Mouse (Mus musculus): ENCODE data around the gene Cnot2.
"Not testable (repeated sequence)": the region's sequence is repeated elsewhere in the genome, so short reads cannot be mapped to it uniquely, and the experiment has no call there.

Cnot2 gene

DNA sequence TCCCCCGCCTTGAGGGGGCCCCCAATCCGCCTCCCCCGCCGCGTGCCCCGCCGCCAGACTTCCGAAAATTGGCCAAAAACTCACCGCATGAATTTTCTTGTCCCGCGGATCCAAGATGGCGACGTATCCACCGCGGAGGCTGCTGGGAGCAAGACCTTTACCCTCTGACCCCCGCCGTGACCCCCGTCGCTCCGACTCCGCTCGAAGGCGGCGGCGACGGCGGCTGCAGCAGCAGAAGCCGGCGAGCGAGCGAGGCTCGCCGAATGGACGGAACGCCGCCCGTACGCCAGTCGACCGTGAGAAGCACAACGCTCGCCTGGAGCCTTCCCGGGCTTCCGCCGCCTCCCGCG, at the start of gene Cnot2:
Gene Cnot2, minus strand, starts transcription at position 143 of the 350 bp plus-strand sequence.
- in situ Hi-C loops (cut with MboI, MseI), result loop anchor here (25.0 kb wide), 1 partner anchor 1219 kb away; the partner anchor contains the start of gene Tmem19

DNA sequence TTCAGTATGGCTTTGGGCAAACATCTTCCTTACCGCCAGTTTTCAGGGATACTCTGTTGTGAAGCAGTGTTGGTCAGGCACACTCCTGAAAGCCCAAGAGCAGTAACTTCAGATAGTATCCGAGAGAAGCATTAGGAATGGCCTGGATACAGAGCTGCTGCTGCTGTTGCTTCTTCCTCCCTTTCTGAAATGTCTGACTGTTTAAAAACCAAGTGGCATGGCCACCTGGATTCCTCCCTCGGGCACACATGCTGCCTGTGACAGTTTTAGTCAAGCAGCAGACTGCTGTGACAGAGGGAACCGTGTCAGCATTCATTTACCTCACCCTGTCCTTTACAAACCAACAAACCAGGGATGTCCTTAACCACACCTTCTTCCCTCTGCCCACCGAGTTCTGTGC, 47.6 kb upstream of the Cnot2 start:
- in situ Hi-C loops (cut with MboI, MseI), result no loop called here

DNA sequence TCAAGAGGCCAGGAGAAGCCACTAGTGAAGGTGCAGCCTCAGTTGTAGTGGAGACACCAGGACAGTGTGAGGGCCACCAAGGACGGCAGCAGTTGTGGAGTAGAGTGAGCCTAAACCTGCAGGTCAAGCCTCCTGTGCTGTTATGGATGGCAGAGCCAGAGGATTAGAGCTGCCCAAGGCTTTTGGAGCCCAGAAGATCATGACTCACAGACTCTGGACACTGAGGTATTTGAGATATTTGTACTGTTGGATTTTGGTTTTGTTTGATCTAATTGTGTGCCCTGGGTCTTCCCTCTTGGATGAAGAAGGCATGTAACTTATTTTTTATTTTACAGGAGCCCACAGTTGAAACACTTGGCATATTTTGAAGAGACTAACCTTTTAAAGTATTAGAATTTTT, 44.7 kb upstream of the Cnot2 start:
- in situ Hi-C loops (cut with MboI, MseI), result no loop called here

DNA sequence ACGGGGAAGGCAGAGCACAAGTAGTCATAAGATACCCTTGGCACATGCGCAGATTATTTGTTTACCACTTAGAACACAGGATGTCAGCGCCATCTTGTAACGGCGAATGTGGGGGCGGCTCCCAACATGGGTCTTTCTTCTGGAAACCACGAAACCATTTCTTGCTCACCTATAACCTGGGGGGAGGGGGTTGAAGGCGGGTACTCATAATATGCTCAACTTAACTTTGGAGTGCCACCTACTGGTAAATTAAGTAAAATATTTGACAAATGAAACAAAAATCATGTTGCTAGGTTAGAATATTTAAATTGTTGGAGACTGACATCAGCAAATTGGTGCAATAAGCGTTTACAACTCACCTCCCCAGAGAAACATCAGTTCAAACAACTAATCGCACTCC, 31.9 kb upstream of the Cnot2 start:
- in situ Hi-C loops (cut with MboI, MseI), result not testable (repeated sequence)

DNA sequence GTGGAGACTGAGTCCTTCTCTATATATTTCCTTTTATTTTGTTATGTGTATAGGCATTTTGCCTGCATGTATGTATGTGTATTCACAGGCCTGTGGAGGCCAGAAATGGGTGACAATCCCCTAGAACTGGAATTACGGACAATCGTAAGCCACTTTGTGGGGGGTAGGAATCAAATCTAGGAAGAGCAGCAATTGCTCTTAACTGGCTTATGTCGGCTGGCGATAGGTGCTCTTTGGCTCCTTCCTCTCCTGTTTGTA, 23.5 kb upstream of the Cnot2 start:
- in situ Hi-C loops (cut with MboI, MseI), result loop anchor here (10.0 kb wide), 1 partner anchor 900 kb away; no protein-coding TSS in a partner anchor

DNA sequence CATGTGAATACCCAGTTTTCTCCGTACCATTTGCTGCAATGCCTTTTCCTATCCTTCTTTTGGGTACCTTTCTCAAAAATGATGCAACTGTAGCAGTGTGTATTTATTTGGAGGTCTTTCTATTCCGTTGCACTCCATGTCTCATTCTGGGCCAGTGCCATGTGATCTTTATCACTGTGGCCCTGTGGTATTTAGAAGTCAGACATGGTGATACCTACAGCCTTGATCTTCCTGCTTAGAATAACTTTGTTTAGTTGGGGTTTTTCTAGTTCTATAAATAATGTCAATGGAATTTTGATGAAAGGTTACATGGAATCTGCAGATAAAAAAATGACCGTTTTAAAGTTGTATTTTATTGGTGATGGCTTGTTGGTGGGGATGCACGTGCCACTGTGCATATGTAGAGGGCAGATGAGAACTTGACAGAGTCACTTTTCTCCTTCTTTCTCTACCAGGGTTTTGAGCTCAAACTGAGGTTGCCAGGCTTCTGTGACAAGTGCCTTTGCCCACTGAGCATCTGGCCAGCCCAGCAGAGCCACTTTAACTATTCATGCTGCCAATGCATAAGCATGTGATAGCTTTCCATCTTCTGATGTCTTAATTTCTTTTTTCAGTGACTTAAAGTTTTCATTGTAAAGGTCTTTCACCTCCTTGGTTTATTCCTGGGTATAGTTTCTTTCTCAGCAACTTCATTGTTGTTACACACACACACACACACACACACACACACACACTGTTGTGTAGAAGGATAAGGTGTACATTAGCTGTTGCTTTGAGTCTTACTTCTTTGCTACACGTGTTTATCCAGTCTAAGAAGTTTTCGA, 23.0 kb upstream of the Cnot2 start:
- in situ Hi-C loops (cut with MboI, MseI), result loop anchor here (10.0 kb wide), 1 partner anchor 899 kb away; no protein-coding TSS in a partner anchor

DNA sequence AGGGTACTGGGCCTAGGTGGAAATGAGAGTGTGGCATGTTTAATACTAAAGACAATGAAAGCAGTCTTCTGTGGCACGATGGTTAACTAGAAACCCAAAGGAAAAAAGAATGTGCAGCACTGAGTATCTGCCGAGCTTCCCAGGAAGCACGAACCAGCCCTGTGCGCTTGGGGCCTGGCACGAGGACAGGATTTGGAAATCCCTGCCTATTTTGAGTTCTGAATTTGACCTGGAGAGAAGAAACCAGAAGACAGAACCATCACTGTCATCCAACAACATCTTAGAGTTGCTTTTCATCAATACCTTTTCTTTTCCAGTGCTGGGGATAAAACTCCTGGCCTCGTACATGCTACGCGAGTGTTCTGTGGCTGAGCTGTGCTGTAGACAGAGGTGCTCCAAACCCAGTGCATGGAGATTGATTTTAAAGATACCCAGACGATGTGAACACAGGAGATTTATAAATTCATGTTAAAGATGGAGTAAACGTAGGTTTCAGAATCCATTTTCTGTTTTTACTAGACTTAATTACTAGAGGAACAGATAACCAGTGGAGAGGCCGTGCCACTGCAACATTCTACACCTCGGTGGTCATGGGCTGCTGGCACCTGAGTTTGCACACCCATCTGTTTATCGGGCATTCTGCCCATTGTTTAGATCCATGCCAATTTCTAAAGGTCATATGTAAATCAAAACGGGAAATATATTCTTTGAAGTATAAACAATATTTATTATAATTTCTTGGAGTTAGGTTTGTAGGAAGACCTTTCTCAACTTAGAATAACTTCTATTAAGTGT, 17.9 kb upstream of the Cnot2 start:
- in situ Hi-C loops (cut with MboI, MseI), result loop anchor here (25.0 kb wide), 1 partner anchor 1237 kb away; the partner anchor contains the start of gene Tmem19

DNA sequence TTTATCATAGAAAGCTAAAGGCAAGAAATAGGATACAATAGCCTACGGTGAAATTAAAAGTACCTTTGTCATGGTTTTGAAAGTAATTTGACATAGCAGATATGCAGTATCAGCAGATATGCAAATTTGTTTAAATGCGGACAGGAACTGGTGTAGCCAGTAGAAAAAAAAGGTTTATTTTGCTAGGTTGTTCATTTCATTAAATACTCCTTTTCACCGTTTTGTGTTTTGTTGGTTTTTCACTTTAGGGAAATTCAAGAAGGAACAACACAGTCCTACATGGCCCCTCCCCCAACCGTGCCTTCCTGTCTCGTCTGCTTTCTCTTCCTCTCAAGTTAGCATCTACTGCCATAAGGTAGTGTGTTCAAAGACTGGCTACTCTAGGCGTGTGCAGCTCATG, 1.4 kb upstream of the Cnot2 start:
- in situ Hi-C loops (cut with MboI, MseI), result loop anchor here (25.0 kb wide), 1 partner anchor 1220 kb away; the partner anchor contains the start of gene Tmem19

DNA sequence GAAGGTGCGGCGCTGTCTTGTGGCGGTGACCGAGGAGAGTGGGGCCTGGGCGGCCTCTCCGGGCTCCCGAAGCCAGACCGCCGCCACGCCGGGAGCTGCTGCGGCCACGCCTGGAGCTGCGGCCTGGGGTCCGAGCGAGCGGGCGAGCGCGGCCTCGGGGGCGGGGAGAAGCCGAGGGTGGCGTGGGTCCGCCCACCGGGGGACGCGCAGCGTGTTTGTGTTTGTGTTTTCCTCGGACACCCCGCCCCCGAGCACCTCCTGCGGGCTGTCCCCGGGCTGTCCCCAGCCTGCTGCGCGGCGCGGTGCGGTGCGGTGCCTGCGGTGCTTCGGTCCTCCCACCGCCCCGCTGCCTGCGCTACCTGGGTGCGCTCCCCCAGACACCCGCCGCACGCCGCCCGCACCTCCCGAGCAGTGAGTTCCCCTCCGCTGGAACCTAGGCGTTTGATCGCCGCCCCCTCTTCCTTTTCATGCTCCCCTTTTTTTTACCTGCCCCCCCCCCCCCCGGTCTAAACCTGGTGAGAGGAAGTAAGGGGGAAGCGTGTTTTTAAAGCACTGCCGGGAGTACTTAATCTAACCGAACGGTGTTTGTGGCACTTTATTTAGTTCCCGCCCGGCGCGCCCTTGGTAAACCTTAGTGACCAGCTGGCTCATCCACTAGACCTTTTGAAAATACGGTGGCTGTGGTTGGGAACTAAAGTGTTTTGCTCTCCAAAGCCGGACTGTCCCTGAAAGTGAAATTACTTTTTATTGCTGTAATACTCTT, 589 bp upstream of the Cnot2 start:
- in situ Hi-C loops (cut with MboI, MseI), result loop anchor here (25.0 kb wide), 1 partner anchor 1220 kb away; the partner anchor contains the start of gene Tmem19

DNA sequence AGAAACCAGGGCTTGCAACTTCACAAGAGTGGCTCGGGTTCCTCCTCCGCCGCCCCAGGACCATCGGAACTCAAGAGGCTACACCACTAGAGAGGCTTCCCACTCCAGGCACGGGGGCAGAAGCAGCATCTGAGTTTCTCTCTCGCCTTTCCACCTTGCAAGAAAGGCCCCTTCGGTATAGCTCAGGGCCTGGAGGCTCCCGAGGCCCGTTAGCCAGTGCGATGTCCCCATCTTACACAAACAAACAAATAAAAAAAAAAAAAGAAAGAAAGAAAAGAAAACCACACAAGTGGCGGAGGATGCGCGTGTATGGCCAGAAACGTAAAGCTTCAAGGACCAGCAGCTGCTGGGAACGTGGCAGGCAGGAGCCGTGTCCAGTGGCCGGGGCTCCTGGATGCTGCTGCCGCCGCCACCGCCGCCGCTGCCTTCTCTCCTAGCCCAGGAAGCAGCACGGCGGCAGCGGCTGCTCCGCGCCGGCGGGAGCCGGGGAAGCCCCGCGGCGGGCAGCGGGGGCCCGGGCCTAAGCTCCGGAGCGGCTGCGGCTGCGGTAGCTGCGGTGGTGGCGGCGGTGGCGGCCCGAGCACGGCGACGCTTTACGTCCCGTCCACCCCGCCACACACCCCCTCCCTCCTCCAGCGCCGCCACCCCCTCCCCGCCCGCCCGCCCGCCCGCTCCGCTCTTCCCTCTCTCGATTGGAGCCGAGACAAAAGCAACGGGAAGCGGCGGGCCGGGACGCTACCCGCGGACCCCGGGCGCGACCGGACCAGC, 536 bp downstream of the Cnot2 start:
- in situ Hi-C loops (cut with MboI, MseI), result loop anchor here (25.0 kb wide), 1 partner anchor 1218 kb away; the partner anchor contains the start of gene Tmem19

DNA sequence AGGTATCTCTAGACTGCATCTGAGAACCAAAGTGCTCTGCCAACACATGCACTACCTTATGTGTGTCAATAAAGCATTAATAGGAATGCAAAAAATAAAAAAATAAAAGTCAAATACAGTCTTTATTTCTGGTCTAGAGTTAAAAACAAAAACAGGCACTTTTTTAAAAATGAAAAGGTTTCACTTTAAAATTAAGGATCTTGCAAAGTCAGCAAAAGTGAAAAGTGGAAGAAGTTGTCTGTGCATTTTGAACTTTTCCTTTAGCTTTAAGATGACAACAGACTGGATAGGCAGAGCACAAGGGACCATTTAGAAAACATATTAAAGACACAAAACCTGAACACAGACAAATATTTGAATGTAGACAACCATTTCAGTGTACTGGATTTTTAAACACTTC, 1.8 kb downstream of the Cnot2 start:
- in situ Hi-C loops (cut with MboI, MseI), result loop anchor here (5.0 to 25.0 kb wide), 2 partner anchors 92 to 1217 kb away; partner anchors contain the start of gene Tmem19

DNA sequence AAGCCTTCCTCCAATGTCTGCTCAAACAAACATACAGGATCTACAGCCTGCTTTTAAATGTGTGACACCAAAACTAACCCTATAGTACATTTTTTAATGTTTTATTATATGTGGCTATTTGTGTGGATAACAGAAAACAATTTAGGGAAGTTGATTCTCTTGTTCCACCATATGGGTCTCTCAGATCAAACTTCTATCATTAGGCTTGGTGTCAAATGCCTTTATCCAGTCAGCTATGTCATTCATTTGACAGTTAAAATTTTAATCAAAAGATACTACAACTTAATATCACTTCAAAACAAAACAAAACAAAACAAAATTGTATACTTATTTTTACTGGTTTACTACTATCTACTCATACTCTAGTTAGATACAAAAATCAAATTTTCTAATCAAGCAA, 2.9 kb downstream of the Cnot2 start:
- in situ Hi-C loops (cut with MboI, MseI), result loop anchor here (5.0 to 25.0 kb wide), 2 partner anchors 91 to 1216 kb away; partner anchors contain the start of gene Tmem19

DNA sequence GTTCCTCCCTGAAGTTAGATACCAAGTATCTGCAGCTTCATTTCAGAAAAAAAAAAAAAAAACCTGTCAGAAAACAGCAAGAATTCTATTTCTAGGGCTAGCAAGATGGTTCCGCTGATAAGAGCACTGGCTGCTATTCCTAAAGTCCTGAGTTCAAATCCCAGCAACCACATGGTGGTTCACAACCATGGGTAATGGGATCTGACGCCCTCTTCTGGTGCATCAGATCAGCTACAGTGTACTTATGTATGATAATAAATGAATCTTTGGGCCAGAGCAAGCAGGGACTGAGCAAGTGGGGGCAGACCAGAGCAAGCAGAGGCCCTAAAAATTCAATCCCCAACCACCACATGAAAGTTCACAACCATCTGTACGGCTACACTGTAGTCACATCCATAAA, 4.1 kb downstream of the Cnot2 start:
- in situ Hi-C loops (cut with MboI, MseI), result loop anchor here (5.0 to 25.0 kb wide), 2 partner anchors 90 to 1215 kb away; partner anchors contain the start of gene Tmem19

DNA sequence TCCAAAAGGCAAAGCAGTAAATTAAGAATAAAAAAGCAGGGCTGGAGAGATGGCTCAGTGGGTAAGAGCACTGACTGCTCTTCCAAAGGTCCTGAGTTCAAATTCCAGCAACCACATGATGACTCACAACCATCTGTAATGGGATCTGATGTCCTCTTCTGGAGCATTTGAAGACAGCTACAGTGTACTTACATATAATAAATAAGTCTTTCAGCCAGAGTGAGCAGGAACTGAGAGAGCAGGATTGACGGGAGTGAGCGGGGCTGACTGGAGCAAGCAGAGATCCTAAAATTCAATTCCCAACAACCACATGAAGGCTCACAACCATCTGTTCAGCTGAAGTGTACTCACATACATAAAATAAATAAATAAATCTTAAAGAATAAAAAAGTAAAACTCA, 5.2 kb downstream of the Cnot2 start:
- in situ Hi-C loops (cut with MboI, MseI), result loop anchor here (5.0 to 25.0 kb wide), 2 partner anchors 89 to 1214 kb away; partner anchors contain the start of gene Tmem19

DNA sequence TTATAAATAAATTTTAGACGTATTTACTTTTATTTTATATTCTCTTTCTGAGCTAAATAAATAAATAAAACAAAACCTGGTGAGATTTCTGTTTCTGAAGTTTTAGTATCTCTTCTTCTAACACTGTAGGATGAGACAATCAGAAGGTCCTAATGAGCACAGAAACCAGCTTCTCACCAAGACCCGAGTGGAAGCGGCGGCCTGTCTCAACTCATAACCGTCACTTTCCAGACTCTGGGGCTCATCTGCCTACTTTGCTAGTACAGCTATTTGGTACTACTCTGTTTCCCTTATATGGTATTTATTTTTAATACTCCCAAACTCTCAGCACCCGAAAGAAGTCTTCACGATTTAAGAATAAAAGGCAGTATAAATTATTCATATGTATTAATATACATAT, 10.8 kb downstream of the Cnot2 start:
- in situ Hi-C loops (cut with MboI, MseI), result loop anchor here (25.0 kb wide), 1 partner anchor 1092 kb away; no protein-coding TSS in a partner anchor

DNA sequence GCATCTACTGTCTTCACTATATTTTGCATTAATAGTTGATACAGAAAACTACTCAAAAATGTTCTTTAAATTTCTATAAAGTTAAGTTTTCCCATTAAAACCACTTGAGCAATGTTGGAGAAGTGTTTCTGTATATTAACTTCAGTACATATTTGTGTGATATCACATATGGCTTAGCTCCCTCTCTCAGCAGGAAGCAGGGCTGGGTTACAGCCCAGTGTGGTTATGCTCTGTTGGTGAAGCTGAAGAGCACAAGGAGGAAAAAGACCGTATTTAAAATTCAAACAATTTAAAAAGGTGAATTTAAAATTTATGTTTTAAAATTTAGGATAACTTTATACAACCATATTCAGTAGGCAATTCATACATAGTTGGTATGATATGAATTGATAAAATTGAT, 12.8 kb downstream of the Cnot2 start:
- in situ Hi-C loops (cut with MboI, MseI), result loop anchor here (25.0 kb wide), 1 partner anchor 1094 kb away; no protein-coding TSS in a partner anchor

DNA sequence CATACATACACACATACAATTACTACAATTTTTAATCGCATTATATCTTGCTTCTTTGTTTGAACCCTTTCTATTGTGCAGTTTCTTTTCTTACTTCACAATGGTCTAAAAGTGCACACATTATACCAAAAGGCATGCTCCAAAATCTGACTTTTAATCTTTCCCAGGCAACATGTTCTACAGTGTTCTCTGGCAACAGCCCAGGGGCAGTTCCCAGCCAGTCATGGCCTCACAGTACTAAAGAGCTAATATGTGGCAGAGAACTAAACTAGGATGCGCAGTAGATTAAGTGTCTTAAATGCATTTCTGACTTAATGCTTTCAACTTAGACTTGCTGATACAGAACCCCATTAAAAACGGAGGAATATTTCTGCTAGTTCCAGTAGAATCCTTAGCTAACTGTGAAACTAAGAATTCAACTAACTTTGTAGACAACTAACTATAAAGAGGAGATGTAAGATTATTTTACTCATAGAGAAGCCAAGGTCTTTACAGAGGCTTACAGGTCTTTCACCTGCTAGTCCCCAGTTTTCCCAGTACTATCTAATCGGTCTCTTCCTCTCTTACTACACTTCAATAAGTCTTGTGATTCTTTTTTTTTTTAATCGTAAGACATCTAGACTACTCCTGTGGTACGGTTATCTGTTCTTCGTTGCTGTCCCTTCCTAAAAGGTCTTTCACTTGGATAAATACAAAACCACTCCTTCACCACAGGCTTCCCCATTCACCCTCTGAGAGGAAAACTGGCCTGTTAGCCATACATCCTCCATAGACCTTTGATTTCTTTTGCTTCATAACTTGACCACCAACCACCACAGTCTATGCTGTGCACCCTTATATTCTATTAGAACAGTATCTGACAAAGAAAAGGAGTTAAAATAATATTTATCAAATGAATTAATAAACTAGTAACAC, 13.6 kb downstream of the Cnot2 start:
- in situ Hi-C loops (cut with MboI, MseI), result loop anchor here (25.0 kb wide), 1 partner anchor 1095 kb away; no protein-coding TSS in a partner anchor

DNA sequence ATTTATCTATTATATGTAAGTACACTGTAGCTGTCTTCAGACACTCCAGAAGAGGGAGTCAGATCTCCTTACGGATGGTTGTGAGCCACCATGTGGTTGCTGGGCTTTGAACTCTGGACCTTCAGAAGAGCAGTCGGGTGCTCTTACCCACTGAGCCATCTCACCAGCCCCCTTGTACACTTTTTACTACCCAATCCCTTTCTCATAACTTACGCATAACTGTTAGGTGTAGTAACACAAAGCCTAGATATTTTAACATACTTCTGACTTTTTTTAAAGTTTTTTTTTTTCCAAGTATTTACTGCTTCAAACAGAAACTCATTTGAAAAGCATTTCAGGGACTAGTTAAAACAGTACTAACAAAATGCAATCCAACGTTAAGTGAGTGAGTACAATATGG, 14.8 kb downstream of the Cnot2 start:
- in situ Hi-C loops (cut with MboI, MseI), result loop anchor here (25.0 kb wide), 1 partner anchor 1096 kb away; no protein-coding TSS in a partner anchor

All from T-helper 1 cell (primary cell).